Mouse (Mus musculus): ENCODE measurements around the gene Dohh. TPM values are rescaled to one million over a fixed set of nuclear protein-coding genes. Genes with fewer than 3 reads are reported as not detected.

Gene Dohh
- total and polyA plus RNA-seq, 3 experiments: 78.2 to 131 (median 81.7) TPM

DNA sequence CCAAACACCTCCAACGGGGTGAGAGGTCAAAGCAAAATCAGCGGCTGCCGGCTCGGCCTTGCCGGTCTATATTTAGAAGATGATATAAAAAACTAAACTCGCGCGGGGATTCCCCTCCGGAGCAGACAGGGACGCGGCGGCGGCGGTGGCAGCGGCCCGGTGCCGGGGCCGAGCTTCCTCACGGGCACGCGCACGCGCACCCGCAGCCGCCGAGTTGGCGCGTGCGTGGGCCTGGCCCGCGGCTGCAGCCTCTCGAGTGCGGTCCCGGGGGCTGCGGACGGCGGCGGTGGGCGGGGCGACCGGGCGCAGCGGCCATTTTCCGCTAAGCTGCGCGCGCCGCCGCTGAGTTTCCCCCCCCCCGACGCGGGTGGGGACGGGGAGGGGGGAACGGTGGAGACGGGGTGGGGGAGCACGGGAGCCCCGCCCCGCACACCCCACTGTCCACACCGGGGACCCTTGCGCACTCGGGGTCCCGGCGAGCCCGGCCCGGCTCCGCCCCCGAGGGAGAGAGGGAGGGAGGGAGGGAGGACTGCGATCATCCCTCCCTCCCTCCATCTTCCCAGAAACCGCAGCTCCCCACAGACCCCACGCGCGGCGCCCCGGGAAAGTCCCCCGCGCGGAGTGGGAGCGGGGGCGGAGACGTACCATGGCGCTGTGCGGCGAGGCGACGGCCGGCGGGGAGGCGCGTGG, 46.1 kb downstream of the Dohh start:
- H3K4me2 ChIP-seq (ENCODE audit: insufficient read depth, low read depth, poor library complexity, severe bottlenecking): peak overlapping the region; percentile 73
- in situ Hi-C loops (cut with MboI; ENCODE audit: low pct_ligation_motif_present, low pct_unique_long_range_greater_than_20kb, low sequenced_read_pairs): no loop called here
- no peaks in the 10 kb centered on the region for H3K36me3 ChIP-seq (replicated peaks in 1 of 2; ENCODE audit: control insufficient read depth in 1 of 2, insufficient read depth in 1 of 2, low read length in 1 of 2)
- peaks cover 38 to 70% of the 10 kb centered on the region in 2 experiments for H3K4me1 ChIP-seq (ENCODE audit: control insufficient read depth in 1 of 2, insufficient read depth in 2 of 2)
- H3K4me3 ChIP-seq (replicated peaks in 1 of 3; ENCODE audit: low read depth in 2 of 3, low read length in 2 of 3, poor library complexity in 1 of 3): peak overlapping the region; percentile 37 to 74 (median 64)
- peaks cover 37% of the 10 kb centered on the region for H3K27me3 ChIP-seq (replicated peaks)
- H3K79me2 ChIP-seq (replicated peaks; ENCODE audit: control insufficient read depth, extremely low read depth, insufficient read depth, poor library complexity, severe bottlenecking): peaks cover 13% of the 10 kb centered on the region
- TF ChIP-seq MAFK (IDR thresholded peaks at IDR 0.05; ENCODE audit: insufficient replicate concordance, low read length) (no peak), NELFE (IDR thresholded peaks at IDR 0.05; ENCODE audit: low read depth, low read length) (no peak), RAD21 (IDR thresholded peaks at IDR 0.05; ENCODE audit: low read depth, low read length) (no peak), MEF2A (IDR thresholded peaks at IDR 0.05; ENCODE audit: borderline replicate concordance, low read depth, low read length) (peak; percentile 96), BHLHE40 (IDR thresholded peaks at IDR 0.05; ENCODE audit: low read depth, low read length) (peak; percentile 45), CHD1 (IDR thresholded peaks at IDR 0.05; ENCODE audit: low read depth, low read length) (no peak), MAZ (IDR thresholded peaks at IDR 0.05; ENCODE audit: low read depth, low read length) (no peak), ZC3H11A (IDR thresholded peaks at IDR 0.05; ENCODE audit: low read depth, low read length) (no peak), MAX (IDR thresholded peaks at IDR 0.05; ENCODE audit: low read length) (no peak), CHD2 (IDR thresholded peaks at IDR 0.05; ENCODE audit: low read length) (no peak), TBP (conservative IDR thresholded peaks at IDR 0.05; ENCODE audit: low read depth, low read length) (no peak), E2F4 (IDR thresholded peaks at IDR 0.05; ENCODE audit: insufficient replicate concordance, low read depth, low read length) (no peak), UBTF (IDR thresholded peaks at IDR 0.05; ENCODE audit: low read depth, low read length) (no peak), POLR2AphosphoS2 (IDR thresholded peaks at IDR 0.05; ENCODE audit: low read depth, low read length) (no peak), HCFC1 (IDR thresholded peaks at IDR 0.05; ENCODE audit: low read depth, low read length) (no peak), KAT2A (IDR thresholded peaks at IDR 0.05; ENCODE audit: insufficient replicate concordance, low read length) (no peak), CTCF (conservative IDR thresholded peaks at IDR 0.05 in 1 of 2, IDR thresholded peaks at IDR 0.05 in 1 of 2; ENCODE audit: low read depth in 2 of 2, low read length in 2 of 2) (no peak), ETS1 (conservative IDR thresholded peaks at IDR 0.05; ENCODE audit: low read depth, low read length) (0 out of 2 replicates have a peak, but pooled peaks have one; percentile 7), IRF4 (IDR thresholded peaks at IDR 0.05; ENCODE audit: low read depth, low read length) (peak; percentile 15; the same call in 1 of the 2 replicates), ZMIZ1 (IDR thresholded peaks at IDR 0.05; ENCODE audit: low read depth, low read length) (no peak), MYC (IDR thresholded peaks at IDR 0.05; ENCODE audit: low read depth, low read length) (no peak), JUND (conservative IDR thresholded peaks at IDR 0.05; ENCODE audit: low read depth, low read length) (no peak), TCF12 (IDR thresholded peaks at IDR 0.05; ENCODE audit: low read depth, low read length) (no peak), USF2 (conservative IDR thresholded peaks at IDR 0.05; ENCODE audit: low read depth, low read length) (no peak), POLR2A (IDR thresholded peaks at IDR 0.05; ENCODE audit: low read depth, low read length) (0 out of 2 replicates have a peak, but pooled peaks have one; percentile 12), NRF1 (IDR thresholded peaks at IDR 0.05; ENCODE audit: low read depth, low read length) (peak; percentile 85), PAX5 (IDR thresholded peaks at IDR 0.05; ENCODE audit: low read length) (no peak), JUN (IDR thresholded peaks at IDR 0.05; ENCODE audit: insufficient read depth, low read depth, low read length) (no peak), GABPA (IDR thresholded peaks at IDR 0.05; ENCODE audit: insufficient replicate concordance, low read depth, low read length) (no peak), MXI1 (IDR thresholded peaks at IDR 0.05; ENCODE audit: low read depth, low read length) (0 out of 2 replicates have a peak, but pooled peaks have one; percentile 38), ZKSCAN1 (IDR thresholded peaks at IDR 0.05; ENCODE audit: borderline replicate concordance, low read depth, low read length) (no peak), ELF1 (IDR thresholded peaks at IDR 0.05; ENCODE audit: low read depth, low read length) (no peak), SIN3A (IDR thresholded peaks at IDR 0.05; ENCODE audit: low read length) (no peak), SMC3 (IDR thresholded peaks at IDR 0.05; ENCODE audit: low read depth, low read length) (no peak), EP300 (IDR thresholded peaks at IDR 0.05; ENCODE audit: low read length) (no peak), ZNF384 (IDR thresholded peaks at IDR 0.05; ENCODE audit: low read depth, low read length) (no peak), USF1 (IDR thresholded peaks at IDR 0.05; ENCODE audit: low read depth, low read length) (no peak)
- peak overlapping the region; percentile 94 for H3K9ac ChIP-seq (ENCODE audit: insufficient read depth, low read depth)
- H3K9me3 ChIP-seq (replicated peaks; ENCODE audit: low read length): no peaks in the 10 kb centered on the region
- dilution Hi-C loops (cut with MboI; ENCODE audit: extremely low pct_ligation_motif_present, extremely low pct_unique_long_range_greater_than_20kb, low sequenced_read_pairs): no loop called here
- H3K27ac ChIP-seq (ENCODE audit: insufficient read depth, low read depth): peak overlapping the region; percentile 95
- DNase-seq (ENCODE audit: extremely low read depth): peak; percentile 81

All from CH12.LX (cell line).